Mouse (Mus musculus) ovary, postnatal 10 days (tissue): ENCODE results near the gene Tspan9.

Source experiments
- DNase-seq: peaks from one replicate; pipeline ENCODE4 v3.0.0; 2022; ENCODE audit warnings: low spot score

Tspan9 gene

DNA sequence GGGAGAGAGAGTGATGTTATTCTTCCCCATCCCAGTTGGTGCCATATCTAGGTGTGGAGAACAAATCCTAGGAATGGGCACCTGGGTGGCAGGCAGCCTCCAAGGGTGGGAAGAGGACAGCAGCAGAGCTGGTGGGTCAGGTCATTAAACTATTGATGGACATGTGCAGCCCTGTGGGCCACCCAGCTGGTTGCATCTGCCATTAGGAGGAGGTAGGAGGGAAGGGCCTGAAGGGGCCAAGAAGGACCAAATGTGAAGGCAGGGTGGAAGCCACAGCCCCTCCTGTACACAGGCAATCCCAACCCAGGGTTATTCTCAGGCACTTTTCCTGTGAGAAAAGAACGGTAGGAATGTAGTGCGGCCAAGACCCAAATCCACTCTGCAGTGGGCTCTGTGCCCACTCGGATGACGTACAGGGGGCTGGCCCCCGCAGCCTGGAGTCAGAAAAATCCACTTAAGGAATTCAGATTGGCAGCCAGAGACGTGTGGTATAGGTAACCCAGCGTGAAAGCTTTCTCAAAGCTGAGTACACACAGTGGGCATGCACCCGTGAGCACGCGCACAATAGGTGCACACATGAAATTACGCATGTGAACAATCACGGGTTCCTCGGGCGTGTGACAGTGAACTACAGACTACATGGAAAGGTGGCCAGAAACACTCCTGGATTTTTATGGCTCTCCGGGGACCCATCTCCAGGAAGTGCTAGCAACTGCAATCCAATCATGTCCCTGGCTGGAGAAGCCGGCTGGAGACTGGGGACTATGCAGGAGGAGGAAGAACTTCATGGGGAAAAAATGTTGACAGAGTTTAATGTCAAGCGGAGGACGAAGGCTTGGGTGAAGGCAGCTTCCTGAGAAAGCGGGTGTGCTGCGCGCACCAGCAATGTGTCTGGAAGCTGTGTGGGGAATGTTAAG is 67.0 kb downstream of the Tspan9 start:
- DNase-seq = no peak

DNA sequence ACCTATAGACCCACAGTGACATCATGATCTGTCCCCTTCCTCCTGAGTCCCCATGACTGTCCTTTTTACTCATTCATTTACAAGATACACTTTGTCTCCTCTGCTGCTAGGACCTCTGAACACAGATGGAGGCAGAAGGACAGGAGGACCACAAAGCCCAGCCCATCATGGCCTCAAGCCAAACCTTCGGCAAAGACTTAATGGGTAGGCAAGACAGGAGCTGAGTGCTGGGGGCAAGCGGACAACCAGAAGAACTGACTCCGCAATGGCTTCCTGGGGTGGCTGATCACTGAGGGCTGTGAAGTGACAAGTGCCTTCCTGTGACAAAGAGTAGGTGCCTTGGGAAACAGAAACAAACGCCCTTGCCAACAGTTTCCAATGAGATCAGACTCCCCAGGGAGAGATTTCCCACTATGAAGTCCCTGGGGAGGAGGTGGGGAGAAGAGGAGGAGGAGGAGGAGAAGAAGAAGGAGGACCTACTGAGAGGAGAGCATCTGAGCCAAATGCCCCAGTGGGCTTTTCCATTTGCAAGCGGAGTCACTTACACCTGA is 67.9 kb downstream of the Tspan9 start:
- no peak for DNase-seq

DNA sequence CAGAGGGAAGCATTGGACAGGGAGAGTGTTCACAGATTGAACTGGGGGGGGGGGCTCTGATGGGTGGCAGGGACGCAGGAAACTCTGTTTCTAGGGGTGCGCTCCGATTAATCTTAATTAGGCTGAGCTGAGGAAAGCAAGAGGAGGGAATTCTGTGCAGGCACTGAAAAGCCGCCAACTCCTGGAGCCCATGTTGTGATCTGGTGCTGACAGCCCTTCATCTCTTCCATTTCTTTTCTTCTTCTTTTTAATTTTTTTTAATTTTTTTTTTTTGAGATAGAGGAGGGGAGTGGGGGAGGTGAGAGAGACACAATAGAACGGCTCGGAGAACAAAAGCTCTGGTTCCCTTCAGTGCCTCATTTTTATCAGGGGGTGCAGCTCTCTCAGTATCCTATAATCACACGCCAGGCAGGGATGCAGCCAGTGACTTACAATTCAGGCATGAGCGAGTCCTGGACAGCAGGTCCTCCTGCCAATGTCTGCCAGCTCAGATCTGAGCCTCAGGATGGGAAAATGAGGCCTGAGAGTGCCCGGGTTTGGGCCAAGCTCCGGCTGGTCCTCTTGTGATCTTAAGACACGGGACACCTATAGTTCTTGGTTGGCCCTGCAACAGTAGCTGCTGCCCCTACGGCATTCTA is 72.4 kb downstream of the Tspan9 start:
- no peak for DNase-seq

DNA sequence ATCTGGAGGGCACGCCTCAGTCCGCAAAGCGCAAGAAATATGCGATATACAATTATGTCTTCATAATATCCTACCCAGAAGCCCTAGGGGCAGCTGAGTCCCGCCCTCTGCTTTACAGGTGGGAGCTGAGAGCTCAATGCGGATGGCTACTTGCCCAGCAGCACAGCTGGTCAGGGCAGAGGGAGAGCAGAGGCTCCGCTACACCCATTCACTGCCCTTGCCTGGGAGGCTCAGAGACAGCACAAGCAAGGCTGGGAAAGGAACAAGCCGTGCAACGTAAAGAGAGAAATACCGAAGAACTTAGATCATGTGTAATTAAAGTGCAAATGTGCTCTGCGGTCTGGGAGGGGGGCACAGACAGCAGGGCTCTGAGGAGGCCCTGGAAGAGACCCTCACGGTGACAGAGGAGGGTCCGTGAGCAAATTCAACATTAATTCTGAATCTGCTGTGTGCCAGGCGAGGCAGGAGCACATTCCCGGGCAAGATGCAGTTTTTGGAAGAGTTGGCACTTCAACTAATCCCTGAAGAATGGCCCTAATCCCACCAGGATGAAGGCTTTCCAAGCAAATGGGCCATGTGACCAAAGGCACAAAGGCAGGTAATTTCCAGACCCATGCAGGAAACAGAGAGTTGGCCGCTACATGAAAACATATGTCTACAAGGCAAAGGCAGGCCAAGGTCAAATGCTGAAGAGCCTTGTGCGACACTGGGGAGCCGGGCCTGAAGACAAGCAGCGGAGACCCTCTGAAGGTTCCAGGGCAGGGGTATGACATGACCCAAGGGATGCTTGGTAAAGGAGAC is 73.1 kb downstream of the Tspan9 start:
- DNase-seq = no peak

DNA sequence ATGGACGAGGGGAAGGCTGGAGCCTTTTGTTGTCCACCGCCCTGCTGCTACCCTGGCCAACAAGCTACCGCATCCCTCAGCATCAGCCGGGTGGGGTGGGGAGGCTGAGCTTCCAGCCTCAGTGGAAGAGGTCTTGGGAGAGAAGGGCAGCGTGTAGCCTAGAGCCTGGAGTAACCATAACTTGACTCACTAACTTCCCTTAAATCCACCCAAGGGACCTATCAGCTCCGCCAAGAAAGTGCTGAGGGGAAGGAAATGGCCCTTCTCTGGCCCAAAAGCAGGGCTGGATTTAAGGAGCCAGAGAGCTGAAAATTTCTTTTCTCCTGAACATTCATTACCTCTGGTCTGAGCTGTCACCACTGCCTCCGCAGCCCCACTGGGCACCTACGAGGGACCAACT is 75.2 kb downstream of the Tspan9 start:
- no peak for DNase-seq

GRCm38 (mm10) chr6:128065982-128066381 is 77.4 kb downstream of the Tspan9 start:
- DNase-seq = no peak

DNA sequence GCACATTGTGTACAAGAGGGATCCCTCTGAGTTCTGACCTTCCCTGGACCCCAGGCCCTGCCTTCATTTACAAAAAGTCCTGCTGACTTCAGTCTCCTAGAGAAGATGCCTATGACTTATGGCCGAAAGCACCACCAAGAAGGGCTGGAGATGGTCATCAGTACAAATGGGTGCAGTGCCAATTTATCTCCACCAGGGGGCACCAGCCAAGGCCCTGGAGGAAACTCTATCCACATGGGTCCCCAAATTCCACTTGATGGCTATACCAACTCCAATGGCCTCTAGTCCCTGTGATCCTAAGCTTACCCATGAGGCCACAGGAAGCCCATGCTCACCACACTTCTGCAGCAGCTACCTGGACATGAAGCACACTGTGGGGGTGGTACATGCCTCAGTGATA is 79.9 kb downstream of the Tspan9 start:
- no peak for DNase-seq

DNA sequence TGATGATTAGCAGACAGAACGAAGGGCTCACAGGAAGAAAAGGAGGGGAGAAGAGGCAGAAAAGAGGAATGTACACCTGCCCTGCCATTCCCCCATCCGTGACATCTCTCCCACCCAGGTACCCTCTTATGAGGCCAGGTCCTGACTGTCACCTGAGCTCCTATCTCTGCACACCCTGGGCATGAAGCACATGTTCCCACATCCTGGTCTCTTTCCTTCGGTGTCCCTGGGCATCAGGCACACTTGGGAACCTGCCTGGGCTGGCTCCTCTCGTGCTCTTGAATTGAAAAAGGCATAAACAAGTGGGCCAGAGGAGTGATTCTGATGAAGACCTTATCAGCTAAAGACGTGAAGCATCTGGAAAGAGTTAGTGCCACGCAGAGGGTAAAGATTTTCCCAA is 80.6 kb downstream of the Tspan9 start:
- no peak for DNase-seq

GRCm38 (mm10) chr6:128062216-128062615 is 81.2 kb downstream of the Tspan9 start:
- no peak for DNase-seq

GRCm38 (mm10) chr6:128061342-128061741 is 82.1 kb downstream of the Tspan9 start:
- no peak for DNase-seq

DNA sequence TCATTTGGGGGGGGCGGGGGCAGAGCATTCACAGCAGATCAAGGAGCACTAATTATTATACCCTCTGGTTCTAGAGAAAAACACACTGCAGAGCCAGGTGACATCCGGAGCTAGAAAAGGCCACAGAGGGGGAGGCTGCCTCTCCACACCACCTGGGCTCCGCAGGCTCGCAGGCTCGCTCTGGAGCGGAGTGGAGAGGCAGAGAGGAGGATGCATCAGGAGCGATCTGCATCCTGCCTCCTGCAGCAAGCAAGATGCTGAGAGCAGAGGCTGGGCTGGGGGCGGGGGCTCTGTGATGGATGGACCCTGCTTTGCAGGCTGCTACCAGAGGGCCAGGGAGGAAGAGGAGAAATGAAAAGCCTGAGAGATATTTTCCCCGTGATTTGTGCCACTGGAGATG is 84.8 kb downstream of the Tspan9 start:
- DNase-seq = no peak

DNA sequence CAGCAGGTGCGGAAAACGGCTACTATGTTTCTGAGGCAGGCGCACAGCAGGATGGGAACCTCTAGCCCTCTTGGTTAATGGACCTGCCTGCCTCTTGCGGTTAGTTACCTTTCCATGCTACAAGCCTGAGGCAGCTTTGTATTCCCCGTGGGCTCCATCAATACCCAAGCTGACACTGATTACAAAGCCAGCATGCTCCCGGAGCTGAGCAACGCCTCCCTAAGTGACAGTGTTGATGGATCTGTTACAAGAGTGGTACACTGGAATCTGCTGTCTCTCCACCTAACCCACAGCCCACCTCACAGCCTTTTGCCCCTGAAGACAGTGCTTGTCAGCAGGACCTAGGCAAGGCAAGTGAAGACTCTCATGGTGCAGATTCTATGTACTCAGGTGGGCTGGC is 85.2 kb downstream of the Tspan9 start:
- DNase-seq = no peak

- no peak for DNase-seq
These were observed 90.2 kb downstream of the Tspan9 start for GRCm38 (mm10) chr6:128053000-128053732.

GRCm38 (mm10) chr6:128047671-128048070 is 95.7 kb downstream of the Tspan9 start:
- no peak for DNase-seq

DNA sequence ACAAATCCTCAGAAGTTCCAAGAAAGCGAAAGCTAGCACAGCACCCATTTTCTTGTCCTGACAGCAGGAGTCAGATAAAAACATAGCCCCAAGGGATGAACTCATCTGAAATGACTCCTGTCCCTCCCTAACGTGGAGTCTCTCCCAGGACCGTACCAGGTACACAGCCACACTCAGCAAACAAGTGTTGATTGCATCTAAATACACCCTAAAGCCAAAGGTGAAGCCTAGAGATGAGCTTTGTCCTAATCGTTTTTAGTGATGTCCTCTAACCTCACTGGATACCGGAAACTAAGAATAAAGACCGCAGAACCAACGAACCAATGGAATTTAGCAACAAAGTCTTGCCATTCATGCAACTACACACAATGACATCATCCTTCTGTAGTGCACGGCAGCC is 96.2 kb downstream of the Tspan9 start:
- DNase-seq = no peak

- DNase-seq = no peak
These were observed 96.6 kb downstream of the Tspan9 start for GRCm38 (mm10) chr6:128046799-128047198.

DNA sequence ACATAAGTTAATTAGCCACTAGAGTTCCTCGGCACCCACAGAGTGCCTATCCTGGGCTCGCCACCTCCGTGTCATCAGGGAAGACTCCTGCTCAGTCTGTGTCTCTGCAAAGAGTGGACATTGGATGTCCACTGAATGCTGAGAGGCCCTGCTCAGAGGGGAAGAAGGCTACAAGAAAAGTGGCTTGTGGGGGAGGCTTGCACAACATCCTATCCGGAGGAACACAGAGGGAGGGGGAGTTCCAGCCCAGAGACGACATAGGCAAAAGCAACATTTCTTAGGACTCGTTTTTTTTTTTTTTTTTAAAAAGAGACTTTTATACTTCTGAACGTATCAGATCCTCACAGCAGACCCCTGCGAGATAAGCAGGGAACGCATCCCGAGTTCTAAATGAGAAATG is 98.7 kb downstream of the Tspan9 start:
- no peak for DNase-seq

DNA sequence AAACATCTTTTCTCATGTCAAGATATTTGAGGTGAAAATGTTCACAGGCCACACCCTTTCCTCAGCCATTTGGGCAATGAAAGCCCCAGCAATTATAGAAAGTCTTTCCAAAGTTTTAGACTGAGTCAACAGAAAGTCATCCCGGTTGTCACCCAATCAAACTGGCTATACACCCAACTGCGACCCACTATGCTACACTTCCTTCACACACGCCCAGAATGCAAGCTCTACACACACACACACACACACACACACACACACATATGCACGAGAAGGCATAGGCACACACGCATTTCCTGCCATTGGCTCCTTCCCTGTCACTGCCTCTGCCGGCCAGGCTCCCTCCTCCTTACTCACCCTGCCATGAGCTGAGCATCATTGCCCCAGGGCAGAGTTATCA is 99.9 kb downstream of the Tspan9 start:
- no peak for DNase-seq

- no peak for DNase-seq
These were observed 101.6 kb downstream of the Tspan9 start for GRCm38 (mm10) chr6:128041836-128042235.

DNA sequence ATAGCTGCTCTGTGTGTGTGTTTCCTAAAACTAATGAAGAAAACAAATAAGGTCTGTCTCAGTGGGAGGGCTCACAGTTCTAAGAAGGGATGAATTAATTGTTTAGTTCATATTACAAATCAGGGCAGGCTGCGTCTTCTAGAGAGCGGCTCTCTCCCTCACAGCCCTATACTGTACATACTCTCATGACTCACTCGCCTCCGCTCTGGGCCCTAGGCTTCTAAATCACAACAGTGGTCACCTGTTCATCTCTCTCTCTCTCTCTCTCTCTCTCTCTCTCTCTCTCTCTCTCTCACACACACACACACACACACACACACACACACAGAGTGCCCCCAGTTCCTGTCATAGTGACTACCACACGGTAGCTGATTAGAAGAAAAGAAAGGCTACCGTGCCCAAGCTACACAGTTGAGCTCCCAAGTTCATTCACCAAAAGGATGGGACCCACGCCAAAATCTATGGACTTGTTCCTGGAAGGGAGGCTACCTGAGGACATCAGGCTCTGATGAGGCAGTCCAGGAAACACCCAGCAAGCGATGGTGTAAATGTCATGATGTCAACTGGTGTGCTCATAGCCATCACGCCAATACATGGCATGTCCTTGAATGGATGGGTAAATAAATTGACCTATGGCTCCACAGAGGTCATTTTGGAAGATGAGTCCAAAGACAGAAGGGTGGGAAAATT is 104.2 kb downstream of the Tspan9 start:
- no peak for DNase-seq

DNA sequence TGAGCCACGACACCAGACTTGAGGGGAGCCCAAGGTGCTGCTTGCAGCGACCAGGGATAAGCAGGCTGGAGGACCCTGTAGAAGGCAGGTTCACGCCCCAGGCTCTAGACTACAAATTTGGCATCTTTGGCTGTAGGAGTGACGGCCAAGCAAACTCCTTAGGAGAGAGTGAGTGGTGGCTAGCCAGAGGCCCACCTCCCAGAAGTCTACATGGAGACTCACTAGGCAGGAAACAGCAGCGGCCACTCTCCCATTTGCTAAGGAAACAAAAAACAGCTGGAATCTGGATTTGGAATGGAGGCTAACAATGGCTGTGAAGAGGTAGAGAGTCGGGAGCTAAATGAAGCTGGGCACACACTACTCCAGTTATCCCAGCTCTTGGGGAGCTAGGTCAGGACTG is 104.8 kb downstream of the Tspan9 start:
- DNase-seq = no peak
